Mouse (Mus musculus): ENCODE measurements at regions not wholly inside any gene's neighbourhood (a gene's known extent, or its start where the extent isn't known, plus 50 kb on each side); places are given as distances from the start of the nearest gene placed in this dataset.

DNA sequence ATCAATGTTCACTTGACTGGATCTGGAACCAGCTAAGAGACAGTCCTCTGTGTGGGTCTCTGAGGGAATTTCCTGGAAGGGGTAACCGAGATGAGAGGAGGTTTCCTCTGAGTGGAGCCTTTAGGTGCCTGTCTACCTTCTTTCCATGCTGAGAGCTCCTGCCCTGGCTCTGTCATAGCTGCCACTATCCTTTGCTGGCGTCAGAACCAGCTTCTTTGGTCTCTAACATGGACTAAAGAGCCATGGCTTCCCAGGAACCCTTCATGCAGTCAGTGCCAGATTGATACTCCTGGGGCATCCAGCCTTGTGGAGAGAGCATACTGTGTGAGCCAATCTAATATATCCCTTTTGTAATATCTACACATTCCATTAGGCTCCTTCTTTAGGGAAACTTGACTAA lies 209.9 kb upstream of the Gm5148 start:
- Histone ChIP-seq H3K27me3 (no peaks in the 10 kb centered on the region), H3K4me3 (no peak overlapping the region), H3K27ac (no peak overlapping the region), H3K9ac (no peak overlapping the region), H3K4me2 (no peak overlapping the region), H3K36me3 (no peaks in the 10 kb centered on the region), H3K9me3 (no peaks in the 10 kb centered on the region), H3K4me1 (replicated peaks) (peaks cover 12% of the 10 kb centered on the region)
- WGBS = 83% methylated on average over 2 of the region's 2 CpGs
- ATAC-seq (ENCODE audit: low FRiP score) = no peak

DNA sequence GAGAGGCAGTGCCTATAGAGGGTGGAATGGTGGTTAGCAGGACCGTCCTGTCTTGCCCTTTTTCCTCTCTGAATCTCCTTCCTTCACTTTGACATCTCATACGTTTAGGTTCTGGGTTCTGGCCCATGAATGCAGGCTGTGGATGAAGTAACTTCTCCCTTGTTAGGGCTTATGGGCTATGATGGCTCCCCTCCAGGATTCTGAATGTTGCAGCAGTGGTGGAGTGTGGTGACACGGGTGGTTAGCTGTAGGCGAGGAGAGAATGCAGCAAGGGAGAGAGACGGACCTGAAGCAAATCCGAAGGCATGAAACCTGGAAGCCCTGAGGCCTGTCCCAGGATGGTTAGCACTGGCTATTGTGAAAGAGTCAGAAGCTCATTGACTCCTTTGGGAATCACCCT lies 204.4 kb upstream of the Gm5148 start:
- H3K4me1 ChIP-seq (replicated peaks) = no peaks in the 10 kb centered on the region
- H3K36me3 ChIP-seq = no peaks in the 10 kb centered on the region
- WGBS = 89% methylated on average over 6 of the region's 6 CpGs
- H3K27ac ChIP-seq = no peak overlapping the region
- no peak overlapping the region for H3K4me3 ChIP-seq
- peaks cover 1% of the 10 kb centered on the region; the same call in 1 of the 2 replicates for H3K27me3 ChIP-seq
- H3K4me2 ChIP-seq = no peak overlapping the region
- no peak overlapping the region for H3K9ac ChIP-seq
- ATAC-seq (ENCODE audit: low FRiP score) = no peak
- H3K9me3 ChIP-seq = no peaks in the 10 kb centered on the region

DNA sequence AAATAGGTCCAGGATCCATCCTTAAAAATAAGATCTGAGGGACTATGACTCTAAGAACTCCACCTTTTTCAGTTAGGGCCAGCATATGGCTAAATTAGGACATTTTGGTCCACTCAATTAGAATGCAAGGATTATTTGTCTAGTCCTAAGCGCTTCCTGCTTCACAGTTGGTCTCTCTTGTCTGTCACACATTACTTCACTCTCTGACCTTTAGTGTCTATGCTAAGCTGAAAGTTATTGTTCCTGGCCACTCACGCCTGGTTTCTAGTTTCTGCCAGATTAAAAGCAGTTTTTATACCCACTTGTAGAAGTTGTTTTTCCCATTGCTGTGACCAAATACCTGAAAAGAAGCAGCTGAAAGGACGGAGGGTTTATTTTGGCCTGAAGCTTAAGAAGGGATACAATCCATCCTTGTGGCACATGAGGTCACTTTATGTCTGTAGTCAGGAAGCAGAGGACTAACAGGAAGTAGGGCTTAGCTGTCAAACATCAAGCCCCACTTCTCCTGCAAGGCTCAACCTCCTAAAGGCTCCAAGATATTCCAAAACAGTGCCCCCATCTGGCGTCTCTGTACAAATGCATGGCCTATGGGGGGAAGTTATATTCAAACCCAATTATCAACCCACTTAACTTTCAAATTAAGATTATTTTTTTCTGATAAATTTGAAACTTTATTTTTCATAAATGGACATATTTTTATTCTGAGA lies 195.3 kb upstream of the Gm5148 start:
- H3K9ac ChIP-seq = no peak overlapping the region
- H3K36me3 ChIP-seq = no peaks in the 10 kb centered on the region
- peaks cover 53% of the 10 kb centered on the region for H3K27me3 ChIP-seq
- H3K4me1 ChIP-seq (replicated peaks) = peaks cover 6% of the 10 kb centered on the region
- no peak for ATAC-seq (ENCODE audit: low FRiP score)
- H3K9me3 ChIP-seq = no peaks in the 10 kb centered on the region
- no peak overlapping the region for H3K27ac ChIP-seq
- H3K4me2 ChIP-seq = no peak overlapping the region
- WGBS = 59% methylated on average over 4 of the region's 4 CpGs
- no peak overlapping the region for H3K4me3 ChIP-seq

DNA sequence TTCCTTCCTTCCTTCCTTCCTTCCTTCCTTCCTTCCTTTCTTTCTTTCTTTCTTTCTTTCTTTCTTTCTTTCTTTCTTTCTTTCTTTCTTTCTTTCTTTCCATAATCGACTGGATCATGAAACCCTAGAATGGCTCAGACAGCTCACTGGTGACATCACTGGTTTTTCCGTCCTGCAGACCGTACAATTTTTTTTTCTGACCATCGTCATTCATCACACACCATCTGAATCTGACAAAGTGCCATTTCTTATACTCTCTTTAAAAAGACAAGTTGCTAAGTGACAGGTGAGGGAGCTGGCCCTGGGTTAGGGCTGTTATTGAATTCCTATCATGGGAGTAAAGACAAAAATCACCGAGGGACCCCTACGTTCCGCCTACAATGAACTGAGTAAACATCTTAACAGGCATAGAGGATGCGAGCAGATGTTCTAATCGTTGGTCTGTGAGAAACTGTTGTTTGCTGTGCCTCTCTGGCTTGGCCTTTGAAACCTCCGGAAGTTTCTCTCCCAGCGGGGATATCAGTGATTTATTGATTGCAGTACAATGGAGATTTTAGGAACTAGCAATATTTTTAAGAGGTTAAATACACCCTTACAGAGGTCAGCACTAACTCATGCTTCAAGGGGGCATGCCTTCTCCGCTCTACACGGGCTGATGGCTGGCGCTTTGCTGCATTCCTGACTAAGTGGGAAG lies 192.6 kb upstream of the Gm5148 start:
- H3K27me3 ChIP-seq = peaks cover 59% of the 10 kb centered on the region
- H3K4me2 ChIP-seq = no peak overlapping the region
- H3K4me1 ChIP-seq (replicated peaks) = peaks cover 6% of the 10 kb centered on the region
- no peaks in the 10 kb centered on the region for H3K9me3 ChIP-seq
- WGBS = 10% methylated on average over 14 of the region's 14 CpGs
- H3K36me3 ChIP-seq = no peaks in the 10 kb centered on the region
- 0 out of 2 replicates have a peak, but pooled peaks have one; percentile 36 for ATAC-seq (ENCODE audit: low FRiP score)
- no peak overlapping the region for H3K27ac ChIP-seq
- no peak overlapping the region for H3K4me3 ChIP-seq
- H3K9ac ChIP-seq = no peak overlapping the region

DNA sequence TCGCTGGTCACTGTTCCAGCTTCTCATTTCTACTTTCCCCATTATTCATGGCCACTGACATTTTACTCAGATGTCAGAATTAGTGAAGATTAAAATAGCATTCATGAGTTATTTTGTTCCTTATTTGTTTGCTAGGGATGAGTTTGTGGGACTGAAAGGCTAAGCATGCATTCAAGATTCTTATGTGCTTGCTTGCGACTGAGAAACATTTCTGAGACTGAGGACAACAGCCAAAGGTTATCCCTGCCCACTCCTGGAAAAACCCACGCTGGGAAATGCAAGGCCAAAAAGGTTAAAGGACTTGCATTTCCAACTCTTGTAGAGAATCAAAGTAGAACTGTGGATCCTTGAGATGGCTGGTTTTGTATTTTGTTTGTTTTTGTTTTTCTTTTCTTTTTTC lies 192.0 kb upstream of the Gm5148 start:
- H3K36me3 ChIP-seq = no peaks in the 10 kb centered on the region
- peaks cover 53% of the 10 kb centered on the region for H3K27me3 ChIP-seq
- H3K4me2 ChIP-seq = no peak overlapping the region
- no peaks in the 10 kb centered on the region for H3K9me3 ChIP-seq
- ATAC-seq (ENCODE audit: low FRiP score) = no peak
- WGBS = 60% methylated on average over 3 of the region's 3 CpGs
- peaks cover 6% of the 10 kb centered on the region for H3K4me1 ChIP-seq (replicated peaks)
- H3K4me3 ChIP-seq = no peak overlapping the region
- H3K27ac ChIP-seq = no peak overlapping the region
- no peak overlapping the region for H3K9ac ChIP-seq

DNA sequence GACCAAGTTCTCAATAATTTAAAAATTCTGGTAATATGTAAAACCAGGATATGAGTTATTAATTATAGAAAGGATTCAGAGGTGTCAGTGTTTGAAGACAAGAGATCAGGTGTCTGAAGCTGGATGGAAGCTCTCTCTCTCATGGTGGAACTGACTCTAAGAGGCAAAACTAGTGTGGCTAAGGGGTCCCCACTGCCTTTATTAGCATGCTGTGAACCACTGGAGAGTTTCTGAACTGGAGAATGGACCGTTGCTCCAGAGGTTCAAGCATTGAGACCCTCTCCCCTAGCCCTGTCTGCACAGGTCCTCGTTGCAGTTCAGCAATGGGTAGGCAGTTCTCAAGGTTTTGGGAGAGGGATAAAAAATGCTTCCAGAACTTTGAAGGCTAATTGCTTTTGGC lies 191.4 kb upstream of the Gm5148 start:
- WGBS = 68% methylated on average over 2 of the region's 2 CpGs
- Histone ChIP-seq H3K4me3 (no peak overlapping the region), H3K9ac (no peak overlapping the region), H3K27me3 (peaks cover 47% of the 10 kb centered on the region), H3K4me2 (no peak overlapping the region), H3K27ac (no peak overlapping the region), H3K9me3 (no peaks in the 10 kb centered on the region), H3K4me1 (replicated peaks) (peaks cover 6% of the 10 kb centered on the region), H3K36me3 (no peaks in the 10 kb centered on the region)
- ATAC-seq (ENCODE audit: low FRiP score) = no peak

DNA sequence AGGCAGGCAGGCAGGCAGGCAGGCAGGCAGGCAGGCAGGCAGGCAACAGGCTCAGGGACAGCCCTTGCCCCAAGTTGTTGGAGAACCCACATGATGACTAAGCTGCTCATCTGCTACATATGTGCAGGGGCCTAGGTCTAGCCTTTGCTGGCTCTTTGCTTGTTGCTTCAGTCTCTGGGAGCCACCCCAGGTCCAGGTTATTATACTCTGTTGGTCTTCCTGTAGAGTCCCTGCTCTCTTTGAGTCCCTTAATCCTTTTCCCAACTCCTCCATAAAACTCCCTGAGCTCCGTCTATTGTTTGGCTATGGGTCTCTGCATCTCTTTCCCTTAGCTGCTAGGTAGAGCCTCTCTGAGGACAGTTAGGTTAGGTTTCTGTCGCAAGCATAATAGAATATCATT lies 189.8 kb upstream of the Gm5148 start:
- Histone ChIP-seq H3K4me2 (no peak overlapping the region), H3K27me3 (peaks cover 40% of the 10 kb centered on the region), H3K36me3 (no peaks in the 10 kb centered on the region), H3K9me3 (0 out of 2 replicates have a peak, but pooled peaks cover 6% of the 10 kb centered on the region), H3K4me1 (replicated peaks) (peaks cover 6% of the 10 kb centered on the region), H3K9ac (no peak overlapping the region), H3K27ac (no peak overlapping the region), H3K4me3 (no peak overlapping the region)
- WGBS = 92% methylated on average over 2 of the region's 2 CpGs
- ATAC-seq (ENCODE audit: low FRiP score) = no peak

DNA sequence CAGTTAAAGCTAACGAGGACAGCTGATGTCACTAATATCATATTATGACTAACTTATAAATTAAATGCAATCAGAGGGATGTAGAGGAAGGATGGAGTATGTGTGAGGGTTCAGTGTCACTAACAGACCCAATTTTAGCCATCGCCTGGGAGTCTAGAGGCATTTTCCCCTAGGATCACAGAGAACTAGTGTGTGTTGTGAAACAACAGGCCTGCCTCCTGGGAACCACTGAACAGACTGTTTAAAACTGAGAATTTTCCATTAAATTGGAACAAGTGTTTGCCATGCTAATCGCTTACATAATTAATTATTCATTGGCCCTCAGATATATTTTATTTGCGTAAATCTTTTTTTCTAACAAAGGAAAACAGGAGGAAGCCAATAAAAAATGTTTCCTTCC lies 185.5 kb upstream of the Gm5148 start:
- Histone ChIP-seq H3K27me3 (peaks cover 30% of the 10 kb centered on the region), H3K4me2 (no peak overlapping the region), H3K36me3 (no peaks in the 10 kb centered on the region), H3K4me3 (no peak overlapping the region), H3K27ac (no peak overlapping the region), H3K4me1 (replicated peaks) (peaks cover 11% of the 10 kb centered on the region), H3K9ac (no peak overlapping the region), H3K9me3 (0 out of 2 replicates have a peak, but pooled peaks cover 6% of the 10 kb centered on the region)
- 93% methylated on average over 4 of the region's 4 CpGs for WGBS
- no peak for ATAC-seq (ENCODE audit: low FRiP score)

DNA sequence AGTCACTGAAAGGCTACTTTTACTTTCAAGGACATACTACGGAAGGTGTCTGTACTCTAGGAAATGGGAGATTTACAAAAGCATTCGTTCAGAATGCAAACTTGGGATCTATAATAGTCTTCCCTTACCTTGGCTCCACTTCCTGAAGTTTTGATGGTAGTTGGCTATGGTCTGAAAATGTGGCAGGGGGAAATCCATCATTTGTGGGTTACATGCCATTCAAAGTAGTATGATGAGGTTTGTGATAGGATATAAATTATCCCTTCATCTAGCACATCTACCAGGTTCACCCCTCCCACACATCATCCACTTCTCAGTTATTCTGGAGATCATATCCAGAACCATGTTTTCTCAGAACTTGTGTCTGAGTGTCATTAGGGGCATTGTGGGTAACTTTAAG lies 184.7 kb upstream of the Gm5148 start:
- WGBS = 87% methylated on average over 2 of the region's 2 CpGs

DNA sequence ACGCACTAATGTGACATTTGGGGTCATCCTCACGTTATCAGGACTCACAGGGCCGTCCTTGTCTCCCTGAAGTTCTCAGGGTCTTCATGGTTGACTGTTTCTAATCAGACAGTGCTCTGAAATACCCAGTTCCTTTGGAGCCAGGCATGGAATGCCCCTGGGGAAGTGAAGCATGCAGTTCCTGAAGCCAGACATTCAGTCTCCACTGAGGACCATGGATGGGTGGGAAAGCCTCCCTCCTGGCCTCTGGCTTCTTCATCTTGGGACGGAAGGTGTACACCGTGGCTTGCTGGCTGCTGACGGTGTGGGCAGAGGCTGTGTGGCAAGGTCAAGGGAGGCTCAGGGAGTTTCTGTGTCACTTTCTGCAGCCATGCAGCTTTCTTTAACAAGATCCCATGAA lies 184.2 kb upstream of the Gm5148 start:
- peaks cover 11% of the 10 kb centered on the region for H3K4me1 ChIP-seq (replicated peaks)
- no peak overlapping the region for H3K27ac ChIP-seq
- no peak overlapping the region for H3K4me3 ChIP-seq
- no peak for ATAC-seq (ENCODE audit: low FRiP score)
- no peaks in the 10 kb centered on the region for H3K36me3 ChIP-seq
- peaks cover 25% of the 10 kb centered on the region for H3K27me3 ChIP-seq
- no peak overlapping the region for H3K4me2 ChIP-seq
- WGBS = 51% methylated on average over 6 of the region's 6 CpGs
- H3K9ac ChIP-seq = no peak overlapping the region
- H3K9me3 ChIP-seq = 0 out of 2 replicates have a peak, but pooled peaks cover 6% of the 10 kb centered on the region

More for the DNA sequence above, 184.7 kb upstream of the Gm5148 start:
- ATAC-seq (ENCODE audit: low FRiP score) = no peak
- H3K27me3 ChIP-seq = peaks cover 24% of the 10 kb centered on the region
- no peak overlapping the region for H3K4me2 ChIP-seq
- no peak overlapping the region for H3K4me3 ChIP-seq
- no peak overlapping the region for H3K9ac ChIP-seq
- no peaks in the 10 kb centered on the region for H3K36me3 ChIP-seq
- H3K9me3 ChIP-seq = 0 out of 2 replicates have a peak, but pooled peaks cover 6% of the 10 kb centered on the region
- peaks cover 11% of the 10 kb centered on the region for H3K4me1 ChIP-seq (replicated peaks)
- no peak overlapping the region for H3K27ac ChIP-seq

DNA sequence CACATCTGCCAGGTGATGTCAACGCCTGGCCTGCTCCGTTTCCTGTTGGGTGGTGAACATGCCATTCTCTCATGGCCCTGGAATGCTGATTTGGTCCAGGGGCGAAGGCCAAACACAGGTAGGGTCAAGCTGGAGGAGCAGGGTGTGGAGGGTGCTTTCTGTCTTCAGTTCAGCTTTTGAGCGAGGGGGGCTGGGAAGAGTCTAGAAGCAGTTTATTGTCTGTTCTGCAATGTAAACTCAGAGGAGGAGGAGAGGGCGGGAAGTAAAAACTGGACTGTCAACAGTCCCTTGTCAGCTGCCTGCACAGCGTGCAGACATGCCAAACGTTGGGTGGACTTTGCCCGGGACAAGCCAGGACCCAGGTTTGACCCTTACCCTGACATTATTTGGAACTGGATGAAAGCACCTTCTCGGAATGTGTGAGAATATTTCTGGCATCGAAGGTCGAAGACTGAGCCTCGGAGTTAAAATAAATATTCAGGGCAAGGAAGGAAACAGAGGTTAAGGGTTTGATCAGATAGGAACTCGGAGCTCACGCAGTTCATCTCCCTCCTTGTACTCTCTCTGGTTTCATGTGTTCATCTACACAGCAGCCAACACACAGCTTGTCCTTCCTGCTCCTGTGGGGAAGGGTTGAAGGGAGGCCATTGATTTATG lies 183.3 kb upstream of the Gm5148 start:
- no peak overlapping the region for H3K27ac ChIP-seq

DNA sequence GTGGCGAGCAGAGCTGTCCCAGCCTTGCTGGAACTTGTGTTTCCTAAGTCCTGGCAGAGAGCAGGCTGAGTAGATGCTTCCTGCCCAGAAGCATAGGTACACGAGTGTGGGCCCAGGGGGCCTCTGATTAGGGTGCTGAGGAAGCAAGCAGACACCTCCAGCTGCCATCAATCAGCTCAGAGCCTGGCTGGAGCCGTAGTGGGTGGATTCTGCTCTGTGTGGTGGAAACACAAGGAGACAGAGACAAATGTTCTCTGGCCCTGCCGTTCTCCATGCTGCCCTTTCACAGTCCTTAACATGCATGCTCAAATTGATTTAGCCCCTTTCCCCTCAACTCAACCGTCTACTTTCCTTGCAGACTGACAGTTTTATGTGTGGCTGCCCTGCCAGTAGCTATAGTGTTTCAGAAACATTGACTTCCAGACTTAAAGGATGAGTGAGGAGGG lies 182.5 kb upstream of the Gm5148 start:
- peaks cover 11% of the 10 kb centered on the region for H3K4me1 ChIP-seq (replicated peaks)
- H3K27ac ChIP-seq = peak overlapping the region; percentile 44; the same call in 1 of the 2 replicates
- H3K36me3 ChIP-seq = no peaks in the 10 kb centered on the region
- no peak overlapping the region for H3K4me3 ChIP-seq
- peak; percentile 72 for ATAC-seq (ENCODE audit: low FRiP score)
- H3K27me3 ChIP-seq = peaks cover 26% of the 10 kb centered on the region
- H3K9ac ChIP-seq = no peak overlapping the region
- 0 out of 2 replicates have a peak, but pooled peaks cover 6% of the 10 kb centered on the region for H3K9me3 ChIP-seq
- H3K4me2 ChIP-seq = no peak overlapping the region
- 19% methylated on average over 5 of the region's 5 CpGs for WGBS

More for the DNA sequence above, 183.3 kb upstream of the Gm5148 start:
- Histone ChIP-seq H3K4me2 (no peak overlapping the region), H3K4me1 (replicated peaks) (peaks cover 11% of the 10 kb centered on the region), H3K27me3 (peaks cover 29% of the 10 kb centered on the region), H3K9ac (no peak overlapping the region), H3K4me3 (no peak overlapping the region), H3K36me3 (no peaks in the 10 kb centered on the region), H3K9me3 (0 out of 2 replicates have a peak, but pooled peaks cover 6% of the 10 kb centered on the region)
- no peak for ATAC-seq (ENCODE audit: low FRiP score)
- WGBS = 31% methylated on average over 14 of the region's 14 CpGs

All from hindbrain, embryonic 13.5 days (tissue).